Mouse (Mus musculus): ENCODE data around the gene Asgr2. TPM values are rescaled to one million over a fixed set of nuclear protein-coding genes. Genes with fewer than 3 reads are reported as not detected.
"Not testable (repeated sequence)": the region's sequence is repeated elsewhere in the genome, so short reads cannot be mapped to it uniquely, and the experiment has no call there.

Gene Asgr2
- total RNA-seq, 1 experiment, result 2.0 TPM

- TF ChIP-seq HCFC1 (IDR thresholded peaks at IDR 0.05; ENCODE audit: borderline replicate concordance, insufficient read depth, low read length) (no peak), MAFK (IDR thresholded peaks at IDR 0.05; ENCODE audit: insufficient read depth, low read depth, low read length) (no peak), CHD2 (IDR thresholded peaks at IDR 0.05; ENCODE audit: low read depth, low read length) (no peak), ZNF384 (IDR thresholded peaks at IDR 0.05; ENCODE audit: low read depth, low read length) (no peak), ZC3H11A (IDR thresholded peaks at IDR 0.05; ENCODE audit: borderline replicate concordance, low read depth, low read length) (no peak)
Measured at GRCm38 (mm10) chr11:70107085-70107484, 14.6 kb downstream of the Asgr2 start.

GRCm38 (mm10) chr11:70110146-70110545, 17.7 kb downstream of the Asgr2 start:
- in situ Hi-C loops (cut with MboI; ENCODE audit: low sequenced_read_pairs in 2 of 2, unreplicated experiment in 2 of 2), result no loop called here
- no peaks in the 10 kb centered on the region for H3K9me3 ChIP-seq (ENCODE audit: control insufficient read depth, insufficient read depth, low read depth, low read length)
- DNase-seq (ENCODE audit: low read depth, low spot score), result peak; percentile 53
- H3K4me1 ChIP-seq (ENCODE audit: control insufficient read depth in 2 of 2, insufficient read depth in 2 of 2, low read length in 2 of 2, poor library complexity in 1 of 2), result no peaks in the 10 kb centered on the region
- H3K27ac ChIP-seq (ENCODE audit: insufficient read depth, low read depth, low read length, poor library complexity, severe bottlenecking), result no peak overlapping the region
- H3K4me3 ChIP-seq (ENCODE audit: insufficient read depth in 1 of 2, low read depth in 1 of 2, low read length in 2 of 2, poor library complexity in 1 of 2, severe bottlenecking in 1 of 2), result no peak overlapping the region
- TF ChIP-seq CHD2 (IDR thresholded peaks at IDR 0.05; ENCODE audit: low read depth, low read length) (no peak), MAFK (IDR thresholded peaks at IDR 0.05; ENCODE audit: insufficient read depth, low read depth, low read length) (no peak), ZC3H11A (IDR thresholded peaks at IDR 0.05; ENCODE audit: borderline replicate concordance, low read depth, low read length) (peak; percentile 44; the same call in 1 of the 2 replicates), HCFC1 (IDR thresholded peaks at IDR 0.05; ENCODE audit: borderline replicate concordance, insufficient read depth, low read length) (no peak), ZNF384 (IDR thresholded peaks at IDR 0.05; ENCODE audit: low read depth, low read length) (no peak)
- H3K36me3 ChIP-seq (ENCODE audit: control insufficient read depth, insufficient read depth, low read length, poor library complexity, severe bottlenecking), result no peaks in the 10 kb centered on the region
- H3K9ac ChIP-seq (ENCODE audit: insufficient read depth, low read depth, low read length, poor library complexity, severe bottlenecking), result no peak overlapping the region

More at GRCm38 (mm10) chr11:70107085-70107484, 14.6 kb downstream of the Asgr2 start:
- Histone ChIP-seq H3K36me3 (ENCODE audit: control insufficient read depth, insufficient read depth, low read length, poor library complexity, severe bottlenecking) (no peaks in the 10 kb centered on the region), H3K27ac (ENCODE audit: insufficient read depth, low read depth, low read length, poor library complexity, severe bottlenecking) (no peak overlapping the region), H3K4me3 (ENCODE audit: insufficient read depth in 1 of 2, low read depth in 1 of 2, low read length in 2 of 2, poor library complexity in 1 of 2, severe bottlenecking in 1 of 2) (no peak overlapping the region), H3K4me1 (ENCODE audit: control insufficient read depth in 2 of 2, insufficient read depth in 2 of 2, low read length in 2 of 2, poor library complexity in 1 of 2) (no peaks in the 10 kb centered on the region), H3K9me3 (ENCODE audit: control insufficient read depth, insufficient read depth, low read depth, low read length) (no peaks in the 10 kb centered on the region), H3K9ac (ENCODE audit: insufficient read depth, low read depth, low read length, poor library complexity, severe bottlenecking) (0 out of 2 replicates have a peak overlapping the region, but pooled peaks have one; percentile 26)
- DNase-seq (ENCODE audit: low read depth, low spot score), result no peak
- in situ Hi-C loops (cut with MboI; ENCODE audit: low sequenced_read_pairs in 2 of 2, unreplicated experiment in 2 of 2), result no loop called here

GRCm38 (mm10) chr11:70114562-70114961, 22.1 kb downstream of the Asgr2 start:
- no peaks in the 10 kb centered on the region for H3K4me1 ChIP-seq (ENCODE audit: control insufficient read depth in 2 of 2, insufficient read depth in 2 of 2, low read length in 2 of 2, poor library complexity in 1 of 2)
- no peak for DNase-seq (ENCODE audit: low read depth, low spot score)
- H3K36me3 ChIP-seq (ENCODE audit: control insufficient read depth, insufficient read depth, low read length, poor library complexity, severe bottlenecking), result no peaks in the 10 kb centered on the region
- TF ChIP-seq HCFC1 (IDR thresholded peaks at IDR 0.05; ENCODE audit: borderline replicate concordance, insufficient read depth, low read length) (no peak), MAFK (IDR thresholded peaks at IDR 0.05; ENCODE audit: insufficient read depth, low read depth, low read length) (no peak)
- no peak overlapping the region for H3K27ac ChIP-seq (ENCODE audit: insufficient read depth, low read depth, low read length, poor library complexity, severe bottlenecking)
- H3K4me3 ChIP-seq (ENCODE audit: insufficient read depth in 1 of 2, low read depth in 1 of 2, low read length in 2 of 2, poor library complexity in 1 of 2, severe bottlenecking in 1 of 2), result no peak overlapping the region
- in situ Hi-C loops (cut with MboI; ENCODE audit: low sequenced_read_pairs in 2 of 2, unreplicated experiment in 2 of 2), result no loop called here
- H3K9ac ChIP-seq (ENCODE audit: insufficient read depth, low read depth, low read length, poor library complexity, severe bottlenecking), result no peak overlapping the region
- no peaks in the 10 kb centered on the region for H3K9me3 ChIP-seq (ENCODE audit: control insufficient read depth, insufficient read depth, low read depth, low read length)

- Histone ChIP-seq H3K9me3 (ENCODE audit: control insufficient read depth, insufficient read depth, low read depth, low read length) (no peaks in the 10 kb centered on the region), H3K36me3 (ENCODE audit: control insufficient read depth, insufficient read depth, low read length, poor library complexity, severe bottlenecking) (no peaks in the 10 kb centered on the region), H3K27ac (ENCODE audit: insufficient read depth, low read depth, low read length, poor library complexity, severe bottlenecking) (no peak overlapping the region), H3K4me1 (ENCODE audit: control insufficient read depth in 2 of 2, insufficient read depth in 2 of 2, low read length in 2 of 2, poor library complexity in 1 of 2) (no peaks in the 10 kb centered on the region), H3K4me3 (ENCODE audit: insufficient read depth in 1 of 2, low read depth in 1 of 2, low read length in 2 of 2, poor library complexity in 1 of 2, severe bottlenecking in 1 of 2) (no peak overlapping the region), H3K9ac (ENCODE audit: insufficient read depth, low read depth, low read length, poor library complexity, severe bottlenecking) (no peak overlapping the region)
- DNase-seq (ENCODE audit: low read depth, low spot score), result no peak
- in situ Hi-C loops (cut with MboI; ENCODE audit: low sequenced_read_pairs in 2 of 2, unreplicated experiment in 2 of 2), result no loop called here
- TF ChIP-seq ZC3H11A (IDR thresholded peaks at IDR 0.05; ENCODE audit: borderline replicate concordance, low read depth, low read length) (no peak), HCFC1 (IDR thresholded peaks at IDR 0.05; ENCODE audit: borderline replicate concordance, insufficient read depth, low read length) (no peak), ZNF384 (IDR thresholded peaks at IDR 0.05; ENCODE audit: low read depth, low read length) (no peak), CHD2 (IDR thresholded peaks at IDR 0.05; ENCODE audit: low read depth, low read length) (no peak), MAFK (IDR thresholded peaks at IDR 0.05; ENCODE audit: insufficient read depth, low read depth, low read length) (no peak)
Measured at GRCm38 (mm10) chr11:70115901-70116300, 23.5 kb downstream of the Asgr2 start.

- Histone ChIP-seq H3K36me3 (ENCODE audit: control insufficient read depth, insufficient read depth, low read length, poor library complexity, severe bottlenecking) (no peaks in the 10 kb centered on the region), H3K4me3 (ENCODE audit: insufficient read depth in 1 of 2, low read depth in 1 of 2, low read length in 2 of 2, poor library complexity in 1 of 2, severe bottlenecking in 1 of 2) (no peak within 1 kb of the TSS), H3K4me1 (ENCODE audit: control insufficient read depth in 2 of 2, insufficient read depth in 2 of 2, low read length in 2 of 2, poor library complexity in 1 of 2) (no peaks in the 10 kb centered on the region), H3K9me3 (ENCODE audit: control insufficient read depth, insufficient read depth, low read depth, low read length) (no peaks in the 10 kb centered on the region), H3K9ac (ENCODE audit: insufficient read depth, low read depth, low read length, poor library complexity, severe bottlenecking) (no peak within 1 kb of the TSS), H3K27ac (ENCODE audit: insufficient read depth, low read depth, low read length, poor library complexity, severe bottlenecking) (no peak within 1 kb of the TSS)
- in situ Hi-C loops (cut with MboI; ENCODE audit: low sequenced_read_pairs in 2 of 2, unreplicated experiment in 2 of 2), result no loop called here
- DNase-seq (ENCODE audit: low read depth, low spot score), result no peak
- TF ChIP-seq ZC3H11A (IDR thresholded peaks at IDR 0.05; ENCODE audit: borderline replicate concordance, low read depth, low read length), result no peak
- no peak for TF ChIP-seq CHD2 (IDR thresholded peaks at IDR 0.05; ENCODE audit: low read depth, low read length)
- no peak for TF ChIP-seq MAFK (IDR thresholded peaks at IDR 0.05; ENCODE audit: insufficient read depth, low read depth, low read length)
- no peak for TF ChIP-seq ZNF384 (IDR thresholded peaks at IDR 0.05; ENCODE audit: low read depth, low read length)
- TF ChIP-seq HCFC1 (IDR thresholded peaks at IDR 0.05; ENCODE audit: borderline replicate concordance, insufficient read depth, low read length), result no peak
Measured at GRCm38 (mm10) chr11:70129926-70130379, 37.5 kb downstream of the Asgr2 start, which contains the start of gene Mgl2. TSS of gene Mgl2 (plus strand) at chr11:70130329.

GRCm38 (mm10) chr11:70135001-70135400, 42.6 kb downstream of the Asgr2 start:
- in situ Hi-C loops (cut with MboI; ENCODE audit: low sequenced_read_pairs in 2 of 2, unreplicated experiment in 2 of 2); H3K4me1 ChIP-seq (ENCODE audit: control insufficient read depth in 2 of 2, insufficient read depth in 2 of 2, low read length in 2 of 2, poor library complexity in 1 of 2); H3K27ac ChIP-seq (ENCODE audit: insufficient read depth, low read depth, low read length, poor library complexity, severe bottlenecking); H3K4me3 ChIP-seq (ENCODE audit: insufficient read depth in 1 of 2, low read depth in 1 of 2, low read length in 2 of 2, poor library complexity in 1 of 2, severe bottlenecking in 1 of 2); H3K9ac ChIP-seq (ENCODE audit: insufficient read depth, low read depth, low read length, poor library complexity, severe bottlenecking); H3K36me3 ChIP-seq (ENCODE audit: control insufficient read depth, insufficient read depth, low read length, poor library complexity, severe bottlenecking); DNase-seq (ENCODE audit: low read depth, low spot score); H3K9me3 ChIP-seq (ENCODE audit: control insufficient read depth, insufficient read depth, low read depth, low read length): not testable (repeated sequence)

GRCm38 (mm10) chr11:70135925-70136324, 43.5 kb downstream of the Asgr2 start:
- in situ Hi-C loops (cut with MboI; ENCODE audit: low sequenced_read_pairs in 2 of 2, unreplicated experiment in 2 of 2); H3K9ac ChIP-seq (ENCODE audit: insufficient read depth, low read depth, low read length, poor library complexity, severe bottlenecking); H3K9me3 ChIP-seq (ENCODE audit: control insufficient read depth, insufficient read depth, low read depth, low read length); H3K27ac ChIP-seq (ENCODE audit: insufficient read depth, low read depth, low read length, poor library complexity, severe bottlenecking); DNase-seq (ENCODE audit: low read depth, low spot score); H3K4me1 ChIP-seq (ENCODE audit: control insufficient read depth in 2 of 2, insufficient read depth in 2 of 2, low read length in 2 of 2, poor library complexity in 1 of 2); H3K4me3 ChIP-seq (ENCODE audit: insufficient read depth in 1 of 2, low read depth in 1 of 2, low read length in 2 of 2, poor library complexity in 1 of 2, severe bottlenecking in 1 of 2); H3K36me3 ChIP-seq (ENCODE audit: control insufficient read depth, insufficient read depth, low read length, poor library complexity, severe bottlenecking): not testable (repeated sequence)

Data from ES-E14 (cell line).